Mouse (Mus musculus) T-helper 1 cell (primary cell): ENCODE measurements around the gene Ppp3cb.
"Not testable (repeated sequence)": the region's sequence is repeated elsewhere in the genome, so short reads cannot be mapped to it uniquely, and the experiment has no call there.

Experiments used
- in situ Hi-C: fragments of 300-600 bp; cut with MboI, MseI; formaldehyde crosslinking; loops from one replicate; pipeline ENCODE4 v1.15.1; 2025; ENCODE audit warnings: high pct_unique_total_duplicates

The Ppp3cb gene

GRCm38 (mm10) chr14:20546415-20546814 lies at the start of gene Ppp3cb:
Gene Ppp3cb (minus strand): TSS chr14:20546573.
- in situ Hi-C loops = no loop called here

GRCm38 (mm10) chr14:20595781-20596180 lies 49.4 kb upstream of the Ppp3cb start:
- in situ Hi-C loops = no loop called here

GRCm38 (mm10) chr14:20587458-20587857 lies 41.1 kb upstream of the Ppp3cb start:
- in situ Hi-C loops = no loop called here

- in situ Hi-C loops = loop anchor here (5.0 kb wide), 1 partner anchor 83 kb away; no protein-coding TSS in a partner anchor
Observed at GRCm38 (mm10) chr14:20578822-20579407, 32.5 kb upstream of the Ppp3cb start.

GRCm38 (mm10) chr14:20576179-20576578 lies 29.8 kb upstream of the Ppp3cb start:
- in situ Hi-C loops = loop anchor here (5.0 kb wide), 1 partner anchor 86 kb away; no protein-coding TSS in a partner anchor

GRCm38 (mm10) chr14:20573196-20573595 lies 26.8 kb upstream of the Ppp3cb start:
- in situ Hi-C loops = not testable (repeated sequence)

GRCm38 (mm10) chr14:20565256-20566021 lies 19.1 kb upstream of the Ppp3cb start:
- in situ Hi-C loops = no loop called here

GRCm38 (mm10) chr14:20564692-20565091 lies 18.3 kb upstream of the Ppp3cb start:
- in situ Hi-C loops = no loop called here

GRCm38 (mm10) chr14:20561897-20562296 lies 15.5 kb upstream of the Ppp3cb start:
- in situ Hi-C loops = no loop called here

- in situ Hi-C loops = no loop called here
Observed at GRCm38 (mm10) chr14:20550136-20550535, 3.8 kb upstream of the Ppp3cb start.

GRCm38 (mm10) chr14:20545529-20546331 lies 643 bp downstream of the Ppp3cb start:
- in situ Hi-C loops = no loop called here

- in situ Hi-C loops = no loop called here
Observed at GRCm38 (mm10) chr14:20544467-20545411, 1.6 kb downstream of the Ppp3cb start.

- in situ Hi-C loops = no loop called here
Observed at GRCm38 (mm10) chr14:20529643-20530042, 16.7 kb downstream of the Ppp3cb start.

GRCm38 (mm10) chr14:20520179-20520578 lies 26.2 kb downstream of the Ppp3cb start:
- in situ Hi-C loops = loop anchor here (5.0 kb wide), 1 partner anchor 92 kb away; no protein-coding TSS in a partner anchor

GRCm38 (mm10) chr14:20508424-20508823 lies 37.9 kb downstream of the Ppp3cb start:
- in situ Hi-C loops = no loop called here

- in situ Hi-C loops = no loop called here
Observed at GRCm38 (mm10) chr14:20502966-20503365, 43.4 kb downstream of the Ppp3cb start.

- in situ Hi-C loops = no loop called here
Observed at GRCm38 (mm10) chr14:20499982-20500381, 46.4 kb downstream of the Ppp3cb start.

- in situ Hi-C loops = no loop called here
Observed at GRCm38 (mm10) chr14:20496603-20497002, 49.8 kb downstream of the Ppp3cb start, which contains the start of gene Mss51. Gene Mss51 (minus strand): TSS chr14:20496901.

GRCm38 (mm10) chr14:20486031-20486430 lies 60.3 kb downstream of the Ppp3cb start:
- in situ Hi-C loops = no loop called here

- in situ Hi-C loops = no loop called here
Observed at GRCm38 (mm10) chr14:20482051-20482751, 64.2 kb downstream of the Ppp3cb start.
